Mouse (Mus musculus): ENCODE data around the gene 2010300C02Rik. TPM values are rescaled to one million over a fixed set of nuclear protein-coding genes. Genes with fewer than 3 reads are reported as not detected.
"Not testable (repeated sequence)": the region's sequence is repeated elsewhere in the genome, so short reads cannot be mapped to it uniquely, and the experiment has no call there.

The 2010300C02Rik gene
- polyA plus RNA-seq, 1 experiment from 2014 or later = 11.1 TPM

- ATAC-seq = no peak
- H3K27me3 ChIP-seq (replicated peaks; ENCODE audit: control insufficient read depth, insufficient read depth, low read length) = no peaks in the 10 kb centered on the region
- H3K9me3 ChIP-seq (ENCODE audit: control insufficient read depth, low read length) = no peaks in the 10 kb centered on the region
- peak overlapping the region; percentile 91 for H3K27ac ChIP-seq (ENCODE audit: low read length)
- peak overlapping the region; percentile 52 for H3K9ac ChIP-seq (ENCODE audit: low read depth, low read length)
- peak overlapping the region; percentile 17 for H3K4me3 ChIP-seq (ENCODE audit: low read length)
- no peaks in the 10 kb centered on the region for H3K36me3 ChIP-seq (ENCODE audit: control insufficient read depth, insufficient read depth, low read length)
- H3K4me1 ChIP-seq (ENCODE audit: control insufficient read depth, insufficient read depth, low read length) = peaks cover 50% of the 10 kb centered on the region
- 36% methylated on average over 15 of the region's 15 CpGs for whole genome bisulfite sequencing
- H3K4me2 ChIP-seq (ENCODE audit: low read depth, low read length) = peak overlapping the region; percentile 37
These were observed 105.8 kb downstream of the 2010300C02Rik start for GRCm38 (mm10) chr1:37614130-37614529.

GRCm38 (mm10) chr1:37611032-37611431, 108.9 kb downstream of the 2010300C02Rik start:
- no peaks in the 10 kb centered on the region for H3K36me3 ChIP-seq (ENCODE audit: control insufficient read depth, insufficient read depth, low read length)
- no peak overlapping the region for H3K4me3 ChIP-seq (ENCODE audit: low read length)
- no peak overlapping the region for H3K9ac ChIP-seq (ENCODE audit: low read depth, low read length)
- H3K4me1 ChIP-seq (ENCODE audit: control insufficient read depth, insufficient read depth, low read length) = peaks cover 25% of the 10 kb centered on the region
- ATAC-seq = peak; percentile 50
- H3K4me2 ChIP-seq (ENCODE audit: low read depth, low read length) = no peak overlapping the region
- WGBS = 44% methylated on average over 6 of the region's 6 CpGs
- H3K9me3 ChIP-seq (ENCODE audit: control insufficient read depth, low read length) = no peaks in the 10 kb centered on the region
- peak overlapping the region; percentile 55 for H3K27ac ChIP-seq (ENCODE audit: low read length)
- no peaks in the 10 kb centered on the region for H3K27me3 ChIP-seq (replicated peaks; ENCODE audit: control insufficient read depth, insufficient read depth, low read length)

GRCm38 (mm10) chr1:37610242-37610641, 109.6 kb downstream of the 2010300C02Rik start:
- no peaks in the 10 kb centered on the region for H3K27me3 ChIP-seq (replicated peaks; ENCODE audit: control insufficient read depth, insufficient read depth, low read length)
- H3K9me3 ChIP-seq (ENCODE audit: control insufficient read depth, low read length) = no peaks in the 10 kb centered on the region
- ATAC-seq = no peak
- H3K27ac ChIP-seq (ENCODE audit: low read length) = no peak overlapping the region
- peaks cover 18% of the 10 kb centered on the region for H3K4me1 ChIP-seq (ENCODE audit: control insufficient read depth, insufficient read depth, low read length)
- no peak overlapping the region for H3K4me3 ChIP-seq (ENCODE audit: low read length)
- H3K36me3 ChIP-seq (ENCODE audit: control insufficient read depth, insufficient read depth, low read length) = no peaks in the 10 kb centered on the region
- H3K9ac ChIP-seq (ENCODE audit: low read depth, low read length) = no peak overlapping the region
- 58% methylated on average over 4 of the region's 4 CpGs for WGBS
- no peak overlapping the region for H3K4me2 ChIP-seq (ENCODE audit: low read depth, low read length)

- not testable (repeated sequence) for H3K27ac ChIP-seq (ENCODE audit: low read length); H3K4me3 ChIP-seq (ENCODE audit: low read length); H3K27me3 ChIP-seq (replicated peaks; ENCODE audit: control insufficient read depth, insufficient read depth, low read length); H3K4me2 ChIP-seq (ENCODE audit: low read depth, low read length); H3K9ac ChIP-seq (ENCODE audit: low read depth, low read length); H3K9me3 ChIP-seq (ENCODE audit: control insufficient read depth, low read length); ATAC-seq; H3K36me3 ChIP-seq (ENCODE audit: control insufficient read depth, insufficient read depth, low read length)
- 93% methylated on average over 3 of the region's 5 CpGs for WGBS
- H3K4me1 ChIP-seq (ENCODE audit: control insufficient read depth, insufficient read depth, low read length) = peaks cover 11% of the 10 kb centered on the region
These were observed 114.2 kb downstream of the 2010300C02Rik start for GRCm38 (mm10) chr1:37605694-37606093.

GRCm38 (mm10) chr1:37603206-37603605, 116.7 kb downstream of the 2010300C02Rik start:
- peak overlapping the region; percentile 24; the same call in 1 of the 2 replicates for H3K27ac ChIP-seq (ENCODE audit: low read length)
- H3K36me3 ChIP-seq (ENCODE audit: control insufficient read depth, insufficient read depth, low read length) = no peaks in the 10 kb centered on the region
- no peak overlapping the region for H3K4me3 ChIP-seq (ENCODE audit: low read length)
- no peak overlapping the region for H3K9ac ChIP-seq (ENCODE audit: low read depth, low read length)
- H3K4me1 ChIP-seq (ENCODE audit: control insufficient read depth, insufficient read depth, low read length) = peaks cover 8% of the 10 kb centered on the region; the same call in 1 of the 2 replicates
- H3K27me3 ChIP-seq (replicated peaks; ENCODE audit: control insufficient read depth, insufficient read depth, low read length) = no peaks in the 10 kb centered on the region
- WGBS = 67% methylated on average over 10 of the region's 10 CpGs
- no peaks in the 10 kb centered on the region for H3K9me3 ChIP-seq (ENCODE audit: control insufficient read depth, low read length)
- no peak overlapping the region for H3K4me2 ChIP-seq (ENCODE audit: low read depth, low read length)
- ATAC-seq = peak; percentile 92

GRCm38 (mm10) chr1:37602268-37602667, 117.6 kb downstream of the 2010300C02Rik start:
- ATAC-seq = no peak
- Histone ChIP-seq H3K9me3 (ENCODE audit: control insufficient read depth, low read length) (no peaks in the 10 kb centered on the region), H3K4me2 (ENCODE audit: low read depth, low read length) (no peak overlapping the region), H3K36me3 (ENCODE audit: control insufficient read depth, insufficient read depth, low read length) (no peaks in the 10 kb centered on the region), H3K27me3 (replicated peaks; ENCODE audit: control insufficient read depth, insufficient read depth, low read length) (no peaks in the 10 kb centered on the region), H3K4me3 (ENCODE audit: low read length) (no peak overlapping the region), H3K9ac (ENCODE audit: low read depth, low read length) (no peak overlapping the region), H3K27ac (ENCODE audit: low read length) (no peak overlapping the region), H3K4me1 (ENCODE audit: control insufficient read depth, insufficient read depth, low read length) (peaks cover 8% of the 10 kb centered on the region; the same call in 1 of the 2 replicates)
- 82% methylated on average over 4 of the region's 4 CpGs for WGBS

GRCm38 (mm10) chr1:37601461-37601860, 118.4 kb downstream of the 2010300C02Rik start:
- Histone ChIP-seq H3K9ac (ENCODE audit: low read depth, low read length) (no peak overlapping the region), H3K36me3 (ENCODE audit: control insufficient read depth, insufficient read depth, low read length) (no peaks in the 10 kb centered on the region), H3K4me3 (ENCODE audit: low read length) (no peak overlapping the region), H3K4me2 (ENCODE audit: low read depth, low read length) (no peak overlapping the region), H3K9me3 (ENCODE audit: control insufficient read depth, low read length) (no peaks in the 10 kb centered on the region), H3K27ac (ENCODE audit: low read length) (no peak overlapping the region), H3K27me3 (replicated peaks; ENCODE audit: control insufficient read depth, insufficient read depth, low read length) (no peaks in the 10 kb centered on the region), H3K4me1 (ENCODE audit: control insufficient read depth, insufficient read depth, low read length) (peaks cover 8% of the 10 kb centered on the region; the same call in 1 of the 2 replicates)
- ATAC-seq = no peak
- WGBS = 91% methylated on average over 8 of the region's 8 CpGs

- H3K27me3 ChIP-seq (replicated peaks; ENCODE audit: control insufficient read depth, insufficient read depth, low read length) = no peaks in the 10 kb centered on the region
- WGBS = 60% methylated on average over 9 of the region's 9 CpGs
- no peaks in the 10 kb centered on the region for H3K9me3 ChIP-seq (ENCODE audit: control insufficient read depth, low read length)
- H3K4me2 ChIP-seq (ENCODE audit: low read depth, low read length) = no peak overlapping the region
- no peak overlapping the region for H3K27ac ChIP-seq (ENCODE audit: low read length)
- H3K4me1 ChIP-seq (ENCODE audit: control insufficient read depth, insufficient read depth, low read length) = peaks cover 8% of the 10 kb centered on the region; the same call in 1 of the 2 replicates
- H3K4me3 ChIP-seq (ENCODE audit: low read length) = no peak overlapping the region
- no peak overlapping the region for H3K9ac ChIP-seq (ENCODE audit: low read depth, low read length)
- ATAC-seq = no peak
- no peaks in the 10 kb centered on the region for H3K36me3 ChIP-seq (ENCODE audit: control insufficient read depth, insufficient read depth, low read length)
These were observed 119.2 kb downstream of the 2010300C02Rik start for GRCm38 (mm10) chr1:37600640-37601175.

GRCm38 (mm10) chr1:37598986-37599385, 120.9 kb downstream of the 2010300C02Rik start:
- WGBS = 68% methylated on average over 5 of the region's 5 CpGs
- Histone ChIP-seq H3K4me3 (ENCODE audit: low read length) (no peak overlapping the region), H3K4me2 (ENCODE audit: low read depth, low read length) (no peak overlapping the region), H3K9ac (ENCODE audit: low read depth, low read length) (no peak overlapping the region), H3K27ac (ENCODE audit: low read length) (no peak overlapping the region), H3K9me3 (ENCODE audit: control insufficient read depth, low read length) (no peaks in the 10 kb centered on the region), H3K36me3 (ENCODE audit: control insufficient read depth, insufficient read depth, low read length) (no peaks in the 10 kb centered on the region), H3K27me3 (replicated peaks; ENCODE audit: control insufficient read depth, insufficient read depth, low read length) (no peaks in the 10 kb centered on the region), H3K4me1 (ENCODE audit: control insufficient read depth, insufficient read depth, low read length) (peaks cover 8% of the 10 kb centered on the region; the same call in 1 of the 2 replicates)
- no peak for ATAC-seq

GRCm38 (mm10) chr1:37594812-37595211, 125.1 kb downstream of the 2010300C02Rik start:
- H3K4me2 ChIP-seq (ENCODE audit: low read depth, low read length); H3K9me3 ChIP-seq (ENCODE audit: control insufficient read depth, low read length); H3K27me3 ChIP-seq (replicated peaks; ENCODE audit: control insufficient read depth, insufficient read depth, low read length); H3K4me1 ChIP-seq (ENCODE audit: control insufficient read depth, insufficient read depth, low read length); H3K4me3 ChIP-seq (ENCODE audit: low read length); H3K27ac ChIP-seq (ENCODE audit: low read length); ATAC-seq; H3K9ac ChIP-seq (ENCODE audit: low read depth, low read length); H3K36me3 ChIP-seq (ENCODE audit: control insufficient read depth, insufficient read depth, low read length): not testable (repeated sequence)
- WGBS = 54% methylated on average over 3 of the region's 3 CpGs

Measured in intestine, embryonic 16.5 days (tissue).